Mouse (Mus musculus): ENCODE results near the gene Fam83g. TPM values are rescaled to one million over a fixed set of nuclear protein-coding genes. Genes with fewer than 3 reads are reported as not detected.

Fam83g gene
- polyA plus RNA-seq, 2 experiments, result 3.9 to 4.4 TPM

GRCm38 (mm10) chr11:61649163-61649580 lies 34.7 kb upstream of the Fam83g start:
- Histone ChIP-seq H3K27ac (no peak overlapping the region), H3K4me3 (ENCODE audit: insufficient read depth in 1 of 2, low read depth in 2 of 2, low read length in 2 of 2) (no peak overlapping the region), H3K9ac (replicated peaks) (no peak overlapping the region), H3K4me1 (replicated peaks; ENCODE audit: control insufficient read depth in 2 of 2, insufficient read depth in 2 of 2, low read length in 1 of 2) (no peaks in the 10 kb centered on the region), H3K4me2 (ENCODE audit: low read depth) (no peak overlapping the region), H3K27me3 (ENCODE audit: control insufficient read depth, insufficient read depth, low read length) (no peaks in the 10 kb centered on the region; the same call in 1 of the 2 replicates), H3K36me3 (replicated peaks; ENCODE audit: control insufficient read depth, insufficient read depth, low read depth) (no peaks in the 10 kb centered on the region), H3K9me3 (ENCODE audit: control insufficient read depth, low read length) (no peaks in the 10 kb centered on the region)
- TF ChIP-seq CTCF (IDR thresholded peaks at IDR 0.05; ENCODE audit: low read depth) (no peak), EP300 (IDR thresholded peaks at IDR 0.05; ENCODE audit: low read depth) (no peak)
- 68% methylated on average over 5 of the region's 5 CpGs for WGBS (ENCODE audit: insufficient replicate concordance)
- no peak for DNase-seq (ENCODE audit: low read depth in 3 of 3, low spot score in 3 of 3)
- no peak for ATAC-seq (ENCODE audit: insufficient read depth)

GRCm38 (mm10) chr11:61649626-61650025 lies 34.3 kb upstream of the Fam83g start:
- Histone ChIP-seq H3K4me3 (ENCODE audit: insufficient read depth in 1 of 2, low read depth in 2 of 2, low read length in 2 of 2) (no peak overlapping the region), H3K27me3 (ENCODE audit: control insufficient read depth, insufficient read depth, low read length) (no peaks in the 10 kb centered on the region; the same call in 1 of the 2 replicates), H3K4me2 (ENCODE audit: low read depth) (no peak overlapping the region), H3K9ac (replicated peaks) (no peak overlapping the region), H3K27ac (no peak overlapping the region), H3K9me3 (ENCODE audit: control insufficient read depth, low read length) (no peaks in the 10 kb centered on the region), H3K36me3 (replicated peaks; ENCODE audit: control insufficient read depth, insufficient read depth, low read depth) (no peaks in the 10 kb centered on the region), H3K4me1 (replicated peaks; ENCODE audit: control insufficient read depth in 2 of 2, insufficient read depth in 2 of 2, low read length in 1 of 2) (no peaks in the 10 kb centered on the region)
- 56% methylated on average over 4 of the region's 4 CpGs for WGBS (ENCODE audit: insufficient replicate concordance)
- no peak for ATAC-seq (ENCODE audit: insufficient read depth)
- DNase-seq (ENCODE audit: low read depth in 3 of 3, low spot score in 3 of 3), result no peak
- no peak for TF ChIP-seq CTCF (IDR thresholded peaks at IDR 0.05; ENCODE audit: low read depth)
- no peak for TF ChIP-seq EP300 (IDR thresholded peaks at IDR 0.05; ENCODE audit: low read depth)

- no peak for TF ChIP-seq CTCF (IDR thresholded peaks at IDR 0.05; ENCODE audit: low read depth)
- TF ChIP-seq EP300 (IDR thresholded peaks at IDR 0.05; ENCODE audit: low read depth), result no peak
- H3K36me3 ChIP-seq (replicated peaks; ENCODE audit: control insufficient read depth, insufficient read depth, low read depth), result no peaks in the 10 kb centered on the region
- no peak for ATAC-seq (ENCODE audit: insufficient read depth)
- no peak for DNase-seq (ENCODE audit: low read depth in 3 of 3, low spot score in 3 of 3)
- H3K9me3 ChIP-seq (ENCODE audit: control insufficient read depth, low read length), result no peaks in the 10 kb centered on the region
- no peak overlapping the region for H3K27ac ChIP-seq
- H3K9ac ChIP-seq (replicated peaks), result no peak overlapping the region
- no peak overlapping the region for H3K4me3 ChIP-seq (ENCODE audit: insufficient read depth in 1 of 2, low read depth in 2 of 2, low read length in 2 of 2)
- no peaks in the 10 kb centered on the region for H3K4me1 ChIP-seq (replicated peaks; ENCODE audit: control insufficient read depth in 2 of 2, insufficient read depth in 2 of 2, low read length in 1 of 2)
- 60% methylated on average over 9 of the region's 9 CpGs for WGBS (ENCODE audit: insufficient replicate concordance)
- no peaks in the 10 kb centered on the region; the same call in 1 of the 2 replicates for H3K27me3 ChIP-seq (ENCODE audit: control insufficient read depth, insufficient read depth, low read length)
- H3K4me2 ChIP-seq (ENCODE audit: low read depth), result no peak overlapping the region
Observed at GRCm38 (mm10) chr11:61650470-61651265, 33.2 kb upstream of the Fam83g start.

- ATAC-seq (ENCODE audit: insufficient read depth) (no peak), DNase-seq (ENCODE audit: low read depth in 3 of 3, low spot score in 3 of 3) (no peak)
- Histone ChIP-seq H3K36me3 (replicated peaks; ENCODE audit: control insufficient read depth, insufficient read depth, low read depth) (no peaks in the 10 kb centered on the region), H3K4me3 (ENCODE audit: insufficient read depth in 1 of 2, low read depth in 2 of 2, low read length in 2 of 2) (no peak overlapping the region), H3K9ac (replicated peaks) (no peak overlapping the region), H3K9me3 (ENCODE audit: control insufficient read depth, low read length) (no peaks in the 10 kb centered on the region), H3K27ac (no peak overlapping the region), H3K4me2 (ENCODE audit: low read depth) (no peak overlapping the region), H3K4me1 (replicated peaks; ENCODE audit: control insufficient read depth in 2 of 2, insufficient read depth in 2 of 2, low read length in 1 of 2) (no peaks in the 10 kb centered on the region), H3K27me3 (ENCODE audit: control insufficient read depth, insufficient read depth, low read length) (no peaks in the 10 kb centered on the region; the same call in 1 of the 2 replicates)
- 72% methylated on average over 5 of the region's 5 CpGs for WGBS (ENCODE audit: insufficient replicate concordance)
- TF ChIP-seq EP300 (IDR thresholded peaks at IDR 0.05; ENCODE audit: low read depth), result no peak
- no peak for TF ChIP-seq CTCF (IDR thresholded peaks at IDR 0.05; ENCODE audit: low read depth)
Observed at GRCm38 (mm10) chr11:61652216-61652615, 31.7 kb upstream of the Fam83g start.

GRCm38 (mm10) chr11:61652686-61653447 lies 31.0 kb upstream of the Fam83g start, which contains the start of gene Grap:
Gene Grap, plus strand, starts transcription at chr11:61653265.
- no peak within 1 kb of the TSS for H3K9ac ChIP-seq (replicated peaks)
- no peaks in the 10 kb centered on the region for H3K36me3 ChIP-seq (replicated peaks; ENCODE audit: control insufficient read depth, insufficient read depth, low read depth)
- H3K27ac ChIP-seq, result no peak within 1 kb of the TSS
- ATAC-seq (ENCODE audit: insufficient read depth), result no peak
- TF ChIP-seq CTCF (IDR thresholded peaks at IDR 0.05; ENCODE audit: low read depth) (no peak), EP300 (IDR thresholded peaks at IDR 0.05; ENCODE audit: low read depth) (no peak)
- no peaks in the 10 kb centered on the region for H3K9me3 ChIP-seq (ENCODE audit: control insufficient read depth, low read length)
- H3K4me3 ChIP-seq (ENCODE audit: insufficient read depth in 1 of 2, low read depth in 2 of 2, low read length in 2 of 2), result peak within 1 kb of the TSS; percentile 2 to 54; a peak in 3 of 4 replicates
- H3K4me1 ChIP-seq (replicated peaks; ENCODE audit: control insufficient read depth in 2 of 2, insufficient read depth in 2 of 2, low read length in 1 of 2), result no peaks in the 10 kb centered on the region
- 11% methylated on average over 10 of the region's 10 CpGs for WGBS (ENCODE audit: insufficient replicate concordance)
- H3K4me2 ChIP-seq (ENCODE audit: low read depth), result peak within 1 kb of the TSS; percentile 1; the same call in 1 of the 2 replicates
- no peak for DNase-seq (ENCODE audit: low read depth in 3 of 3, low spot score in 3 of 3)
- no peaks in the 10 kb centered on the region; the same call in 1 of the 2 replicates for H3K27me3 ChIP-seq (ENCODE audit: control insufficient read depth, insufficient read depth, low read length)
